ENCODE assay signal across 24 mouse cellular contexts in genomic region chr2:178123466-178123865, GRCm38 (mm10). TPM values are rescaled to one million over a fixed set of nuclear protein-coding genes. Genes with fewer than 3 reads are reported as not detected.
DNase-seq lines count a peak whose midpoint lies in the region; ATAC-seq lines count a peak whose summit lies in the region.
"Had no signal": no experiment of that assay in that cellular context is flagged by ENCODE, and none has a peak within 500 bp of the region (broad histone marks: within the 10 kb centered on the region; RNA-seq: fewer than 3 reads in every experiment).

No protein-coding gene starts in this region.

- no peak overlapping the region for H3K4me2 ChIP-seq in midbrain, embryonic 16.5 days (ENCODE audit: low read length)
- H3K4me2 ChIP-seq: heart, embryonic 15.5 days; kidney, embryonic 15.5 days; liver, embryonic 13.5 days; lung, embryonic 15.5 days; midbrain, embryonic 12.5 days; neural tube, embryonic 13.5 days had no signal

- H3K9ac ChIP-seq in midbrain, embryonic 16.5 days (ENCODE audit: low read depth, low read length), result no peak overlapping the region
- H3K9ac ChIP-seq: heart, embryonic 15.5 days; kidney, embryonic 15.5 days; liver, embryonic 13.5 days; lung, embryonic 15.5 days; midbrain, embryonic 12.5 days; neural tube, embryonic 13.5 days had no signal

- H3K36me3 ChIP-seq in midbrain, embryonic 10.5 days, result no peaks in the 10 kb centered on the region
- H3K36me3 ChIP-seq in midbrain, embryonic 16.5 days (ENCODE audit: control insufficient read depth, insufficient read depth, low read length), result no peaks in the 10 kb centered on the region
- H3K36me3 ChIP-seq: heart, embryonic 15.5 days; kidney, embryonic 15.5 days; liver, embryonic 13.5 days; lung, embryonic 15.5 days; midbrain, embryonic 12.5 days; neural tube, embryonic 13.5 days had no signal

- no peak overlapping the region for H3K27ac ChIP-seq in midbrain, embryonic 10.5 days (replicated peaks)
- H3K27ac ChIP-seq in midbrain, embryonic 16.5 days (ENCODE audit: low read length), result no peak overlapping the region
- H3K27ac ChIP-seq: heart, embryonic 15.5 days; hindbrain, postnatal 0 days; kidney, embryonic 15.5 days; liver, embryonic 13.5 days; lung, embryonic 15.5 days; macrophage; midbrain, embryonic 12.5 days; neural tube, embryonic 13.5 days had no signal

- peak; percentile 25 for DNase-seq in cerebellum, adult 11-12 months
- no peak for DNase-seq in cerebellum, postnatal 10 days
- peak; percentile 64 for DNase-seq in heart, adult 11 months
- no peak for DNase-seq in heart, adult 18-20 months
- DNase-seq in midbrain, embryonic 10.5 days (ENCODE audit: low spot score), result peak; percentile 9
- peak; percentile 15 to 39 for DNase-seq in urinary bladder, postnatal 4 days (ENCODE audit: low spot score in 2 of 2)
- DNase-seq in urinary bladder, postnatal 14 days (ENCODE audit: low spot score), result no peak
- DNase-seq: adrenal gland, postnatal 14 days; heart, postnatal 4 days; liver, embryonic 13.5 days; thymus, postnatal 25 days had no signal

- no peak overlapping the region for H3K4me3 ChIP-seq in midbrain, embryonic 10.5 days
- no peak overlapping the region for H3K4me3 ChIP-seq in midbrain, embryonic 16.5 days (ENCODE audit: low read depth, low read length)
- H3K4me3 ChIP-seq: heart, embryonic 15.5 days; kidney, embryonic 15.5 days; liver, embryonic 13.5 days; lung, embryonic 15.5 days; midbrain, embryonic 12.5 days; neural tube, embryonic 13.5 days had no signal

- 84% methylated on average over 15 of the region's 15 CpGs for WGBS in midbrain, embryonic 10.5 days
- 86% methylated on average over 15 of the region's 15 CpGs for WGBS in midbrain, embryonic 16.5 days

- no peaks in the 10 kb centered on the region for H3K9me3 ChIP-seq in midbrain, embryonic 10.5 days (replicated peaks)
- no peaks in the 10 kb centered on the region for H3K9me3 ChIP-seq in midbrain, embryonic 16.5 days (replicated peaks; ENCODE audit: control insufficient read depth, low read length, poor library complexity, severe bottlenecking)
- H3K9me3 ChIP-seq: heart, embryonic 15.5 days; kidney, embryonic 15.5 days; liver, embryonic 13.5 days; lung, embryonic 15.5 days; midbrain, embryonic 12.5 days; neural tube, embryonic 13.5 days had no signal

- peaks cover 33% of the 10 kb centered on the region for H3K27me3 ChIP-seq in midbrain, embryonic 10.5 days (ENCODE audit: low read depth, poor library complexity, severe bottlenecking)
- H3K27me3 ChIP-seq in midbrain, embryonic 16.5 days (ENCODE audit: control insufficient read depth, insufficient read depth, low read depth, low read length), result peaks cover 9% of the 10 kb centered on the region

- peaks cover 25% of the 10 kb centered on the region for H3K4me1 ChIP-seq in midbrain, embryonic 10.5 days
- peaks cover 6% of the 10 kb centered on the region for H3K4me1 ChIP-seq in midbrain, embryonic 16.5 days (ENCODE audit: control insufficient read depth, insufficient read depth, low read length)
- H3K4me1 ChIP-seq: liver, embryonic 13.5 days had no signal

- ATAC-seq in midbrain, embryonic 16.5 days, result no peak
- ATAC-seq: activated CD4-positive, CD25-positive, alpha-beta regulatory T cell, adult 4 months; forebrain, embryonic 16.5 days; hindbrain, postnatal 0 days; intestine, postnatal 0 days had no signal

RNA-seq across cellular contexts. Expression of gene Phactr3, which starts 4.7 kb away (rescaled TPM):
- under 1 TPM; 0.69 to 0.94 TPM for total RNA-seq in heart, adult 18-20 months (2021)
- polyA plus RNA-seq in midbrain, embryonic 10.5 days (2016; fragmentation: Nextera tagmentation; extraction: Ambion mirVana), result 5.8 and 6.7 TPM in 2 replicates
- polyA plus RNA-seq in midbrain, embryonic 16.5 days (2015; fragmentation: Nextera tagmentation; extraction: Ambion mirVana), result 83.1 and 86.1 TPM in 2 replicates
- total RNA-seq: common myeloid progenitor, adult 5-6 weeks; granulocyte monocyte progenitor cell, adult 5-6 weeks had no signal
- polyA plus RNA-seq: macrophage had no signal

RNA-seq across cellular contexts. Expression of gene Zfp931, which starts 45.2 kb away (rescaled TPM):
- 10 to 100 TPM; 13.2 to 14.2 TPM for total RNA-seq in heart, adult 18-20 months (2021)
- 17.6 and 18.0 TPM in 2 replicates for polyA plus RNA-seq in midbrain, embryonic 10.5 days (2016; fragmentation: Nextera tagmentation; extraction: Ambion mirVana)
- polyA plus RNA-seq in midbrain, embryonic 16.5 days (2015; fragmentation: Nextera tagmentation; extraction: Ambion mirVana), result 13.9 and 15.3 TPM in 2 replicates

Comparison
In these comparisons a context has a peak if more than half of its experiments do, and no peak if none do; other contexts are left out.
1. DNase-seq: peak in cerebellum, adult 11-12 months (single experiment), heart, adult 11 months (single experiment), midbrain, embryonic 10.5 days (single experiment) and urinary bladder, postnatal 4 days (2 of 2); none in cerebellum, postnatal 10 days (0 of 2), heart, adult 18-20 months (0 of 2) and urinary bladder, postnatal 14 days (single experiment).
2. RNA of gene Phactr3, which starts 4.7 kb away (polyA plus RNA-seq): 83.1 to 86.1 TPM in midbrain, embryonic 16.5 days; 5.8 to 6.7 TPM in midbrain, embryonic 10.5 days; every median in the first group is over 10 times any median in the second.